Mouse (Mus musculus) urinary bladder, adult 18-20 months (tissue): ENCODE data around the gene Btbd3.
"Not testable (repeated sequence)": the region's sequence is repeated elsewhere in the genome, so short reads cannot be mapped to it uniquely, and the experiment has no call there.

Experiments used
- DNase-seq, 2 experiments: peaks; one replicate each; pipeline ENCODE4 v3.0.0; 2022; ENCODE audit warnings: low spot score in 2 of 2, mixed read lengths in 2 of 2

The Btbd3 gene

DNA sequence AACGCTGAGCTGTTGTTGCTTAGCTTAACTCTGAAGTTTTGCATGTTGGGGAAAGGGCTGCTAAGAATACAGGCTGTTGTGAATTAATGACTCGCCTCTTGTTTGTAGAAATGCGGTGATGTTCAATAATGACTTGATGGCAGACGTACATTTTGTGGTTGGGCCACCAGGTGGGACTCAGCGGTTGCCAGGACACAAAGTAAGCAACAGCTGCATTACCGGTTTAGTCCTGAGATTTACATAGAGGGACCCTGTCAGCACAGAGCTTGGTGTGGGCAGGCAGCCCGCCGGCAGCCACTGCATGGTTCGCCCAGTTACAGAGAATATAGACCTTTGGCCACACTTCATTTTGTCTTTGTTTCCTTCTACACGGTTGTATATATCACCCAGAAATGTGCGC lies 23.3 kb downstream of the Btbd3 start:
- DNase-seq, result no peak

DNA sequence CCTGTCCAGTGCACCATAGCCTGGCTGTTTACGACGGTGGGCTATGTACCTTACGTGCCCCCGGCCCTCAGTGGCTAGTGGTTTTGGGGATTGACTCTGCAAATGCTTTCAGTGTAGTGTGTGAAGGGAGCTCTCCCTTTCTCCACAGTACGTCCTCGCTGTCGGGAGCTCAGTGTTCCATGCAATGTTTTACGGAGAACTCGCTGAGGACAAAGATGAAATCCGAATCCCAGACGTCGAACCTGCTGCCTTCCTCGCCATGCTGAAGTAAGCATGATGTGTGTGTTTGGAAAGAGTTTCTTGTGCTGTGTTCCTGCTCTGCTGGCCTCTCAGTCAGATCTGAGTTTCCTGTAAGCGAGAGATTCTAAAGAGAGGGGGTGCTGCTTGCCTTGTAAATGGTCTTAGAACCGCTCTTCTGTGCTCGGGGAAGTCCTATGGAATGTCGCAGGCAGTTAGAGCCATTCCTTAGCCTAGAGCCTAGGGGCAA lies 23.9 kb downstream of the Btbd3 start:
- DNase-seq, result no peak

DNA sequence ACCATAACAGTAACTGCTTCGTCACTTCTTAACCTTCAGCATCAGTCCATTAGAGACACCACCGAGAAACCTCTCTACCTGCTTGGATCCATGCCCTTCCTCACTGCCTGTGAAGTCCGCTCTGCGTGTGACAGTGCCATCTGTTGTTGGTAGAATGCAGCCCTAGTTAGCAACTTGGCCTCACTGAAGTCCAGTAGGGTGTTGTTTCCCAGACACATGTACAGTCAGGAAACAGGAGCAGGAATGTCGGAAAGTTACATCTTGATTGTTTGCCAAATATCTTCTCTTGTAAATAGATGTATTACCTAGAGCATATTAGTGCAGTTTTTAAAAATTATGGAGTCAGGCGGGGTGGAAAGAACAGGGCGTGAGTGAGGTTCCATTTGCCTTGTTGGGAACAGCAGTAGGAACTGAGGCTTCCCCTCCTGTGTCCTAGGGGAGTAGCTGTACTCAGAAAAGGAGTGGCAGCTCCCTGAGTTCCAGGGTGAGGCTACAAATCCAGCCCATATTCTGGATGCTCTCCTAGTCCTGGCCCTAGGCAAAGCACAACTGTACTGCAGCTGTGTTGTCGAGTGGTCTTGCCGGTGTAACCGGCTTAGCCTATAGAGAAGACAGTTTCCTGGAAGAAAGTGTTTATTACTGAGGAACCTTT lies 25.3 kb downstream of the Btbd3 start:
- no peak for DNase-seq

DNA sequence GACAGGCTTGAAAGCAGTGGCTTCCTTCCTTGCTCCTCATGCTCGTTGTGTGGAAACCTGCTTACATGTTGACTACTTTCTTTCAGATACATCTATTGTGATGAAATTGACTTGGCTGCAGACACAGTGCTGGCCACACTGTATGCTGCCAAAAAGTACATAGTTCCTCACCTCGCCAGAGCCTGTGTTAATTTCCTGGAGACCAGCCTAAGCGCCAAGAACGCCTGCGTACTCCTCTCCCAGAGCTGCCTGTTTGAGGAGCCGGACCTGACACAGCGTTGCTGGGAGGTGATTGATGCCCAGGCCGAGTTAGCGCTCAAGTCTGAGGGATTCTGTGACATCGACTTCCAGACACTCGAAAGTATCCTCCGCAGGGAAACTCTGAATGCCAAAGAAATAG lies 27.0 kb downstream of the Btbd3 start:
- DNase-seq, result no peak

DNA sequence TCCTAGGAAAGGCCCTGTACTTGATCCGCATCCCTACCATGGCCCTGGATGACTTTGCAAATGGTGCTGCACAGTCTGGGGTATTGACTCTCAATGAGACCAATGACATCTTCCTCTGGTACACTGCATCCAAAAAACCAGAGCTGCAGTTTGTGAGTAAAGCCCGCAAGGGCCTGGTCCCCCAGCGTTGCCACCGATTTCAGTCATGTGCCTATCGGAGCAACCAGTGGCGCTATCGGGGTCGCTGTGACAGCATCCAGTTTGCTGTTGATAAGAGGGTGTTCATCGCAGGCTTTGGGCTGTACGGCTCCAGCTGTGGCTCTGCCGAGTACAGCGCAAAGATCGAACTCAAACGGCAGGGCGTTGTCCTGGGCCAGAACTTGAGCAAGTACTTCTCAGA lies 27.5 kb downstream of the Btbd3 start:
- no peak for DNase-seq

DNA sequence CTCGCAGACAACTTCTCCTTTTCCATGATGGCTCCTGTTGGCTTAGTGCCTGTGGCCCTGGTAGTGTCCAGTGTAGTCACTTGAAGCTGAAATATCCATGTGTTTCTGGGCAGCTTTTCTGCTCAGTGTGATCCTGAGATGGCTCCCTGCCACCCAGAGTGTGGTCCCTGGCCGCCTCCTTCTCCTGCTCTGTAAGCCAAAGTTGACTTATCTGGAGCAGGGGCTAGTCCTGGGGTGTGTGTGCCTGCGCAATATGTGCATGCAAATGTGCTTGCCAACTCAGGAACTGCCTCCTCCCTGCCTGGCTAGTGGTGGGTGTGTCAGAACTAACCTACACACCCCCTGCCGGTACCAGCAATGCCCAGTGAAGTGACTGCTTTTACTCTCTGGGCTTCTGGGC lies 29.4 kb downstream of the Btbd3 start:
- no peak for DNase-seq

DNA sequence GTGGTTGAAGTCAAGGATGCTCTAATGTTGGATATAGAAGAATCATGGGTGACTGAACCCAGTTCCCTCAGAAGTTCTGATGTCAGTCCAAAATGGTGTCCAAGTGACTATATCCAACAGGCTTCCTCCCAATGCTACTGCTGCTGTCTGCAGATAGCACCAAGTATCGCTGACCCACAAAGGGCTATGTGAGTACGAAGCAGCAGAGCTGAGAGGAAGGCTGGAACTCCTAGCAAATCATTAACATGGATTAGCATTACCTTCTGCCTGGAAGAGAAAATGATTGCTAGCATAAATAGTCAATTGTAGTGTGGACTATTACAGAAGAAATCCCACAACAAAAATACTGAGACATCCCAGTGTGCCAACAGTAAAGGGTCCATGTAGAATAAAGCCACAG lies 33.8 kb downstream of the Btbd3 start:
- DNase-seq, result no peak

DNA sequence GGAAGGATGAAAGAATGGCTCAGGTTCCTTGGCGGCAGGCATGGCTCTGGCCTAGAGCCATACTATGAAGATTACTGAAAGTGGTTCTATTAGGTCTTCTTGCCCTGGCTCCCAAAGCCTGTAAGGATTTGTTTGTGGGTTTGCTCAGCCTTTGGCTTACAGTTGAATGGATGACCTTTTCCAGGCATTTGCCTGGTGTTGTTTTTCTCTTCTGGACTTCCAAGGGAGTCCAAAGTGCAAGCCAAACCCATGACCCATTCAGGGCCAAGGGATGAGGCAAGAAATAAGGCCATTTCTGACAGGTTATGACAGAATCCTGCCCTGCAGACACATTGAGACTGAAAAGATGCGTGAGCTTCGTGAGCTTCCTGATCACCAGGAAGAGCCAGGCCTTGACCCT lies 37.9 kb downstream of the Btbd3 start:
- DNase-seq, result no peak

DNA sequence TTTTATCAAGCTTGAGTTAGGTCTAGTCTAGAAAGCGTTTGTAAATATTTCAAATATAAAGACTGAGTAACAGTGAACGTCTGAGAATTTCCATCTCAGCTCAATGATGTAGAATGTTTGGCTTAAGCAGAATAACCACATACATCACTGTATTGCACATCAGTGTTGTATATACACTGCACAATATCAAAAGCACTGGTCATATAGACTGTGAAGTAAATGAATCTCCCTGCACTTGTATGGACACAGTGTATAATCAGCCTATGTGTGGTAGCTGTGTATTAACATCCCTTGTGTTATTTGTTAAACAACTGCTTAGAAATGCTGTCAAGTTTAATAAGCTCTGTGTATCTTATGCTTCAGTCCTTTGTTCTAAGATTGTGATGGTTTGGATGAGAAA lies 49.9 kb downstream of the Btbd3 start:
- no peak for DNase-seq

DNA sequence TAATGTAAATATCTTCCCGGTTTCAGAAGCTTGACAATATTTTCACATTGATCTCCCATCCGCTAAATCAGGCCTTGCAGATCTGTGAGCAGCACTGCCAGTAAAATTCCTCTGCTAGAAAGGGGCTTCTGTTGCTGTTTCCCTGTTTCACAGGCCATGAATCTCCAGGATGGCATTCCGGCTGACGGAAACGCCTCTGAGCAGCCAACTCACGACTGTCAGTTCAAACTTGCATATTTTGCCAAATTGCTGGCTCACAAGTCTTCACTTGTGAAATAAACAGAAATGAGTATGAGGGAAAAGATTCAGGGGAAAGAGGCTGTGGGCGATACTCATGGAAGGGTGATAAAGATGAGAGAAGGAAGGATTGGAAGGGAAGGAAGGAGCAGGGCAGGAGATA lies 59.3 kb downstream of the Btbd3 start:
- no peak for DNase-seq

DNA sequence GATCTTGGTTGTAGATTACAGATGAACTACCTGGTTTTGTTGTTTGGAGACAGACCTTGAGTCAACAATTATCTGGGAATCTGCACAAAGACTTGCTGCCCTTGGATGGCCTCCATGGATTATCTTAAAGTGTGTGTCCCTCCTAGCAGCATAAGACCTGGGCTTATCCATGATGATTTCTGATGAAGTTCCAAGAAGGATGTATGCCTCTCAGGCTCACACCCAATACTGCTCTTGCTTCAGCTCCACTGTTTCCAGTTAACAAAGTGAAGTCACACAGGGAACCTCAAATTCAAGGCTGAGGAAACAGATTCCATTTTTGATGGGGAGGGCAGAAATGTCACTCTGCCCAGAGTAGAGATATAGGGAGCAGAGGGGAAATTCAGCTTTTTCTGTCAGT lies 64.0 kb downstream of the Btbd3 start:
- no peak for DNase-seq

DNA sequence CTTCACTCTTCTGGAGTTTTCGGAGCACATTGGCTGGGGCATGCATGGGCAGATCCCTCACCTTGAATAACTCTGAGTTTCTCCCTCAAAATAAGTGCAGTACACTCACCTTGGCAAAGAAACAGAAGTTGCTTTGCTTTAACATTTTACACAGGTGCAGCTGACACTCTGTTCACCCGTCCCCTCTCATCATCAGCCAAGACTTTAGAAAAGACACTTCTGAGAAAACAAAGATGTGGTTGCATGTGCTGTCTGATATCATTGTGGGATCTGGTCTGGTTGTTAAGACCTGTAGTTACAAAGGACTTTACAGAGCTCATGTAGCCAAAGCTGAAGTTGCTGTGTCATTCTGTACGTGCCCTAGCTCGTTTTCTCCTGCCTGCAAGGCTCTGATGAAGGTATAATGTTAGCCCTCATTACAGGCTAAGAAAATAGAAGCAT lies 64.7 kb downstream of the Btbd3 start:
- DNase-seq, result peak; percentile 39 to 71

DNA sequence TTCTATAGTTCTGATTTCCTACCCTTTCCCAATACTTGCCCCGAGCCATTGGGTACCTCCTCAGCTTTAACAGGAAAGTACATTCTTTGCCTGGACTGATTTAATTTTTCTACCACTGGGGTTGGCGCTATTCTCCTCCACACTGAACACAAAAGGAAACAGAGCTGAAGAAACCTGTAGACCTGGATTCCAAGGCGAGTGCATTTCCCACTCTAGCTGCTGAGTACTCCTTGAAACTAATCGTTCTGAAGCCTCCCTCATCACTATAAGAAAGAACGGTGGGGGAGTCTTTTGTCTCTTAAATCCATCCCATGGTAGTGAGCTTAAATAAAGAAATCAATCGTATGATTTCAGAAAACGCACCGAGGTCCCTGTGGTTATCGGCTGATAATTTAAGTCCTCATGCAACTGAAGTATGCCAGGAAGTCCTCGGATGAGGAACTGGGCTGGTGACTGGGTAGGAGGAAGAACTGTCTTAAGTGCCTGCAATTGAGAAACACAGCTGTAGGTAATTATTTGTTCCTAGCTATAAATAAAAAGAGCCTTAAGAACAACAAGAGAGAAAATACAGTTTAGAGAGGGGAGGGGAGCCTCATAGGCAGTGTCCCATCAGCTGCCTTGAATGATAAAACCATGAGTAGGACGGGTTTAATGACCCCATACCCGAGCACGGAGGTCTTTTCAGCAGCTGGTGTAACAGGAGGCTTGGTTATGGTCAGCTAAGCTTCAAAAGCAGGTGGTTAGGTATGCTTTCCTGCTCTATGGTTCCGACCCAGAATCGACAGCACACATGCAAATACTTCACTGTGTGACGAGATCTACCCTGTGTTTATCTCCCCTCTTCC lies 66.1 kb downstream of the Btbd3 start:
- DNase-seq, result no peak

DNA sequence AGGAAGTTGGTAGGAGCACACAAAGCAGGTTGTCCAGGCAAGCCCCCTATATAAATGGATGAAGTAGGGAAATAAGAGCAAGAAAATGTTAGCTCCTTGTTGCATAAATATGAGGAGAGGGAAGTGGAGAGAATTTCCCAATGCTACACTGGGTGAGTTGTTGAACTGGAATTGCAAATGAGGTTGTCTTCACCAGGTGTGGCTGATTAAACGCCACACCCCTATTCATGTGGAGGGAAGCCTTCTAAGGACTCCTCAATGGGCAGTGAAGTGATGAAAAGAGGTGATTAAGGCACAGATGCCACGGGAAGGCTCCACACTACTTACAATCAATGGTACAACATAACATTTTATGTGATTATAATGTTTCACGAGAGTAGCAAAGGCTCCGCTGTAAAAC lies 70.0 kb downstream of the Btbd3 start:
- no peak for DNase-seq

DNA sequence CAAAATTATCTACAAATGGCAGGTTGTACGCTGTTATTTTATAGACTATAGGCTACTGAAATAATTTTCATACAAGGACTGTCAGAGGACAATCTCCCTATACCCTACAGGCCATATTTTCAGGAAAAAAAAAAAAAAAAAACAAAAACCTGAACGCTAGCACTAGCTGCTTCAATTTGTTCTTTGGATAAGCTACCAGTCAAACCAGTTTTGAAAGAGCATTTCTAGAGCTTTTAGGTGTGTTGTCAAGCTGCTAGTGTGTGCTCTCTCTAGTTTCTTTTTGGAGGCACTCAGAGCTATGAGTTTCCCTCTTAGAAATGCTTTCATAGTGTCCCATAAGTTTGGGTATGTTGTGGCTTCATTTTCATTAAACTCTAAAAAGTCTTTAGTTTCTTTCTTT lies 77.8 kb downstream of the Btbd3 start:
- not testable (repeated sequence) for DNase-seq

DNA sequence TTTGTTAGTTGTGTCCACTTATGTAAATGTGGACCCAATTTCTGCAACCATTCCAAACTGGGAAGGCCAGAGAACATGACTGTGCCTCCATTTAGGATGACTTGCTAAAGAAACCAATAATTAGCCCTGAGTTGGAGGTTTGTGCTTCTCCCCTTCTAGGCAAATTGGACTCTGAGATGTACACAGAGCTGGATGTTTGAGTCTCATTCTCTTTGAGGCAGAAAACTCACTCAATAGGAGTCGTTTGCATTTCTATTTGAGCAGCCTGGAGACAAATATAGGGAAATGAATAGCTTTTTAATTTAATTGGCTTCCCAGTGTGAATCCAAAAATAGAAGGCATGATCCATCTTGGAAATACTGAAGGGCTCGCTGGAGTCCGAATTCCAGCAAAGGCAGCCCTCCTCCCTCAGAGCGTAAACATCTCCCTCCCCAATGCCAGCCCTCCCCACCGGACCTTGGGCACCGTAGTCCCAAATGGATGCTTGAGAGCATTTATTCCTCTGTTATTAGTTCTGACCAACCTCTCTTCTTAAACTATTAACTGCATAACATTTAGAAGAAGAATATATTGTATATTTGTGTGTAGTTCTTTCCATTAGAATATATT lies 81.6 kb downstream of the Btbd3 start:
- DNase-seq, result no peak

DNA sequence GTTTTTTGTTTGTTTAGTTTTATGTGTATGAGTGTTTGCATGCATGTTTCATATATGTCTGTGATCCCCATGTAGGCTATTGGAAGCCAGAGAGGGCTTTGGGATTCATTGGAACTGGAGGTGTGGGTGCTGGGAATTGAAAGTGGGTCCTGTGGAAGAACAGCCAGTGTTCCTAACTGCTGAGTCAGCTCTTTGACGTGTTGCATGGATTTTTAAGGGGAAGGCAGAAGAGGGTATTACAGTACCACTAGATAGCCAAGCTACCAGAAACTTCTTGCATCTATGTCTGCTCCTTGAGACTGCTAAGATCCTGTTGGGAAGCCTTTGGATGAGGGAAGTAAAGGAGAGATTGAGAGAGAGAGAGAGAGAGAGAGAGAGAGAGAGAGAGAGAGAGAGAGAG lies 82.2 kb downstream of the Btbd3 start:
- no peak for DNase-seq

DNA sequence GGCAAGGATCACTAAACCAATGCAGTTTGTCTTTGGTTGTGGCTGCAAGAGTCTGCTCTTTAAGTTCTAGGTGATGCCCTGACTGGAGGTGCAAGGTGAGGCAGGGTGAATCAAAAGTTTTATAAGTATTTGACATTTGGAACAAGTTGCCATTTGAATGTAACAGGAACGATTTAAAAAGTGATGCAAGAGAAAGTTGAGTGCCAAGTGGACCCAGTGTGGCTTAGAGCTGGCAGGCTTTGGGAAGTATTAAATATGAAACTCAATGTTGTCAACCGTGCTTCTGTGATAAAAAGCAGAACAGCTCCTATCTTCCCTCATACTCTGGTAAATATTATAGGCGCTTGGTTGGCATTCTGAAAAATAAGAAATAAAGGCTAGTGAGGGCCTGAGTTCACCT lies 99.0 kb downstream of the Btbd3 start:
- no peak for DNase-seq

DNA sequence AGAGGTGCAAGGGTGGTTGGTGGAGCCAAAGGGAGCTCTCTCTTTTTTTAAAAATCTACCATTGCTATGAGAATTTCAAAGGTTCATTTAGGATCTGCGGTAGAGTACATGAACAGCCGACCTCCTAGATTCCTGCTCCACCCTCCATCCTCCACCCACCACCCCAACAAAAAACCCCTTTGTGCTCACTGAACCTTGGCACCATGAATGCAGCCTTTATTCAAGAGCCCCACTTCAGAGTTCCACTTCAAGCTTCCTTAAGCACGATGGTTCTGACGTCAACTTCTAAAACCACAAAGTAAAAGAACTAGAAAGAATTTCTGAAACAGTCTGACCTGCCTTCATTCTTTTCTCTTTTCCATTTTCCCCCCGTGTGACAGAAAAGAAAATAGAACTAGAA lies 106.1 kb downstream of the Btbd3 start:
- DNase-seq, result no peak

DNA sequence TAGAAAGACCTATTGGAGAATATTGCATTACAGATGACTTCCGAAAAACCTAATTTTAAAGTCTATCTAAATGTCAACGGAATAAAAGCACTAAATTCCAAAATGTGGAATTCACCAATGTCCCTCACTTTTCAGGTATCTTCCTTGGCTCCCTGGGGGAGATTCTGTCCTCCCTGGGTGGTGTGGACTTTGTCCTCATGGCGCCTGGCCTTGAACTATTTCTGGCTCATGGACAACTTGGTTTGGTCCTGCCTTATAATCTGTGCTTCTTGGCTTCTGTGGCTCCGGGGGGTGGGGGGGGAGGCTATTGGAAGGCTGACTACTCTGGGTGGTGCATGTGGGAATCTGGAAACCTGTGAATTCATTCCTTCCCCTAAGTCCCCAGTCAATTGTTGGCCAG lies 109.0 kb downstream of the Btbd3 start:
- DNase-seq, result no peak

DNA sequence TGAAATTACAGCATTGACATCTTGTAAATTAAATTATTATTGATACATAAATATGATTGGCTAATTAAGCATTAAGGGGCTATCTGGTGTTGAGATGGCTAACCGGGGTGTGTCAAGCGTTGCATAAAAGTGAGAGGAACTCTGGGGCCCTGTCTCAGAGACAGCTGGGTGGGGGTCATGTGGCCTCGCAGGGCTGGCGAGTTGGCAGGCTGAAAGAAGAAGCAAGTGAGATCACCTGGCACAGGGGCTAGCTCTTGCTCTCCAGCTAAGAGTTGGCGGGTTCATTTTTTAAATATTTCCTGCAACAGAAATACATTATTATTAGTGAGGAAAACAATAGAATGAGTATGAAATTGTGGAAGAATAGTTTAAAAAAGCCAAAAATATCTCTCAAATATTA lies 118.2 kb downstream of the Btbd3 start:
- DNase-seq, result no peak

DNA sequence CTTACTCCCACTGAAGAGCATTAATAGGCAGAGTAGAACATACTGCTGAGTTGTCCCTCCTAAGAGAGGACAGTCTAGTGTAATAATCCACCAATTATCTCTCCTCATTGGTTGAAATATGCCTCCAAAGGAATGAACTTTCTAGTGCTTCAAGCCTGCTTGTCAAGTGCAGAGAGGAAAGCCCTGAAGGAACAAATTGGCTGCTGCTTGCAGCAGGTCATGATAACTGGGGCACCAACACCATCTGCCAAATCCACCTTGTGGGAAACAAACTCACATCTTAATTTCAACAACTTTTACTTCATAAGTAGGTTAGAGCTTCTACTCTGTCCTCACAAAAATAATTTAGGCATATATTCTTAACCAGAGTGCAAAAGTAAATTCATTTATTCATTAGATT lies 122.5 kb downstream of the Btbd3 start:
- no peak for DNase-seq

DNA sequence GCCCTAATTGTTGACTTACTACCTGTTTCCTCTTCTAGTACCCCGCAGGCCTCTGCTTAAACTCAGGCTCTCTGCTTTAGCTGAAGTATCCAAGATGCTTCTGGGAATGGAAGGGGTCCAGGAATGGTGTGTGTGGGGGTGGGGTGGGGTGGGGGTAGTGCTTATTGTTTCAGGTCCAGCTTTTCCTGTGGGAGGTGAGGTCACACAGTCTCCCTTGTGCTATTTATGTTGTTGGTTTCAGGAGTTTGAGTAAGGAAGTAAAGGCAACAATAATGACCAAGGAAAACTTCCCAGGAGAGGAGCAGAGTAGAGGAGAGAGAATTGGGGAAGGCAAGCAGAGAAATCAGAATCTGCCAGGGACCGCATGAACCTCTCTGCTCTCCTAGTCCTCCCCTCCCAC lies 128.4 kb downstream of the Btbd3 start:
- DNase-seq, result no peak
